Mouse (Mus musculus): ENCODE data around the gene Olfr145.

Olfr145 gene

DNA sequence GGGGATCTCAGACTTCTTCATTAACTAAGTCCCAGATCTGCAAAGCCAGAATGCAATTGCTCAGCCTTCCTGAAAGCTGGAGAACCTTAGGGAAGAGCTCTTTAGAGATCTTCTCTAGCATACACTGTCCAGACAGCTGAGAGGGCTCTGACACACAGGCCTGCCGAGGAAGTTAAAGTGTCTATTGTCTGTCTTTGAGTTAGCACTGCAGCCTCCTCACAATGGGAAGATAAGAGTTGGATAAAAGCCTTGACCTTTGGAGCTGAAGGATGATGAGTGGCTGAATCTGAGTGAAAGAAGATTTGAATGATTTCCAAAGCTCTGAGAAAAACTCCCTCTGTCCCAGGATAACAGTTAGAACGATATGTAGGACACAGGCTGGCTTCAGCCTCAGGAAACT, at the start of gene Olfr145:
Gene Olfr145 (plus strand): TSS at position 64 of the 400 bp plus-strand sequence.
- DNase-seq (ENCODE audit: inconsistent ontology term) = peak; percentile 0

DNA sequence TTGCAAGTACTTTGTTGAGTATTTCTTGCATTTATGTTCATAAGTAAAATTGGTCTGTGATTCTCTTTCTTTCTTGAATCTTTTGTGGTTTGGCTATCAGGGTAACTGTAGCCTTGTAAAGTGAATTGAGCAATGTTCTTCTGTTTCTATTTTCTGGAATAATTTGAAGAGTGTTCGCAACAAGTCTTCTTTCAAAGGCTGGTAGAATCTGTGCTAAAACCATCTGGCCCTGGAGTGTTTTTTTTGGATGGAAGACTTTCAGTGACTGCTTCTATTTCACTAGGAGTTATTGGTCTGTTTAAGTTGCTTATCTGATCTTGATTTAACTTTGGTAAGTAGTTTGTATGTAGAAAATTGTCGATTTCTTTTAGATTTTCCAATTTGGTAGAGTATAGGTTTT, 47.3 kb upstream of the Olfr145 start:
- DNase-seq (ENCODE audit: inconsistent ontology term) = no peak

DNA sequence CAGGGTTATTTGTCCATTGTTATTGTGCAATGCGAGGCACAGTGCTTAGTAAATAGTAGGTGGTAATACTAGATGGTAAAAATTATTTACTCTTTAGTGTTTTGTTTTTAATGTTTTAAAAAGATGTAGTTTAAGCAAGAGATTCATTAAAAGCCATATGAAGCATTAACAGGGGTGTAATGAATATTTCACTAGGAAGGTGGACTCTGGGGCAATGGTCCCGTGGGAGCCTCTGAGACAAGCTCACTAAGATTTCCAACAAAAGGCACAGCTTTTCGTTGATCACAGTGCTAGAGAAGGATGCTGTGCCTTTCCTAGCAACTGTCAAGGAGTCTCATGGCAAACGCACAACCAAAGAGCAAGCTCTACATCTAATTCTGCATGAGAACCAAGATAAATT, 42.6 kb upstream of the Olfr145 start, which contains the start of gene Olfr877:
Gene Olfr877 (plus strand): TSS at position 301 of the 400 bp plus-strand sequence.
- no peak for DNase-seq (ENCODE audit: inconsistent ontology term)

DNA sequence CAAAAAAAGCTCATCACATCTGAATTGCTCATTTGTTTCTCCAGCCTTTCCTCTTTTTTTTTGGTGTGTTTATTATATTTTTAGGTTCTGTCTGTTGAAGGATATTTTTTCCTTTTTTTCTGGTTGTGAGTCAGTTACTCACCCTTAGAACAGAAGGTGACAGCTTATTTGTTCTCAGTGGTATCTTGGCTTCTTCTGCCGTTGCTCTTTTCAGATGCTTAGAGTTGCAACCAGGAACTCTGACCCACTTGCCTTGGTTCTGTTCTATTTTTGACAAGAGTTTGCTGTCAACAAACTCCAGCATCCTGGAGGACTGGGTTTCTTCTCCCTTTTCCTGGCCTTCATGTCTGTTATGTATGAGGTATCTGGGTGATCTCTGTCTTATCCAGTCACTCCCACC, 33.2 kb upstream of the Olfr145 start:
- peak; percentile 14 for DNase-seq (ENCODE audit: inconsistent ontology term)

DNA sequence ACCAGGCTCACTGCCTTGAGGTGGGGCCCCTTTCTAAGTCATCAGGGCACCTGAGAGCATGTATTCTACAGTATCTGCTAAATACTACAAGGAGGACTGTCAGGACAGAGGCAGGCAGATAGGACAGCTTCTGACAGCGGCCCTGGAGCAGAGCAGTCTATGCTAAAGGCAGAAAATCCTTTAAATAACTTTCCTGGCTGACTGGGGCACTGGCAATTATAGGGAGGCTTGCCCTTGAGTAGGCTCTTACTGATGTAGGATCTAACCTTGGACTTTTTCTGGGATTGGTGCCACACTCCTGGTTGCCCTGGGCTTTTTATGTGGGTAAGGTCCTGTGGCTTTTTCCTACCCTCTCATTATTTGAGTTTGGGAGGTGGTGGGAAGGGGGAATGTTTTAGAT, 26.3 kb upstream of the Olfr145 start:
- DNase-seq (ENCODE audit: inconsistent ontology term) = no peak

DNA sequence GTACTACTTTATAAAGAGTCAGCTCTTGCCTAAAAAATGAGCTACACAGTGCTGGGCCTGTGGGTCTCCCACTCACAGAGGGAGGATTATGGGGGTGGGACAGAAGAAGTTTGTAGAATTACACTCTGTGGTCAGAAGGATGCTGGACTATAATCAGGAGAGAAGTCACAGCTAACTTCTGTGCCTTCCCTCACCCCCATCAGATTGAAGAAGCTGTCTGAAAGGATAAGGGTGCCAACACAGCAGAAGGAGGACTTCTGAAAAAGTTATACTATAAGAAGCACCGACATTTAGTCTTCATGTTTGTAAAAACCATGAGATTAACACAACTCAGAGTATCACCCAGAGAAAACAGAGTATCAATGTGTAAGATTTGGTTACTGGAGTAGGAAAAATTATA, 25.4 kb upstream of the Olfr145 start:
- no peak for DNase-seq (ENCODE audit: inconsistent ontology term)

DNA sequence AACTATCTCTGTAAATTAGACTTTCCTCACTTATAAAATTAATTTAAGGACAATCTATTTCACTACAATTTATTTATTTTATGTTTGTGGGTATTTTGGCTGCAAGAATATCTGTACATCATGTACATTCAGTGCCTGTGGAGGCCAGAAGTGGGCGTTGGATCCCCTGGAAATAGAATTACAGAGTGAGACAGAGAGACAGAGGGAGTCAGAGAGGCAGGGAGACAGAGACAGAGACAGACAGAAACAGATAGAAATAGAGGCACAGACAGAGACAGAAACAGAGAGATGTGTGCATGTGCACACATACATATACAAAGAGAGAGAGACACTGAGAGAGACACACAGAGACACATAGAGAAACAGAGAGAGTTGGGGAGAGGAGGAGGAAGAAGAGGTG, 25.0 kb upstream of the Olfr145 start:
- DNase-seq (ENCODE audit: inconsistent ontology term) = no peak

DNA sequence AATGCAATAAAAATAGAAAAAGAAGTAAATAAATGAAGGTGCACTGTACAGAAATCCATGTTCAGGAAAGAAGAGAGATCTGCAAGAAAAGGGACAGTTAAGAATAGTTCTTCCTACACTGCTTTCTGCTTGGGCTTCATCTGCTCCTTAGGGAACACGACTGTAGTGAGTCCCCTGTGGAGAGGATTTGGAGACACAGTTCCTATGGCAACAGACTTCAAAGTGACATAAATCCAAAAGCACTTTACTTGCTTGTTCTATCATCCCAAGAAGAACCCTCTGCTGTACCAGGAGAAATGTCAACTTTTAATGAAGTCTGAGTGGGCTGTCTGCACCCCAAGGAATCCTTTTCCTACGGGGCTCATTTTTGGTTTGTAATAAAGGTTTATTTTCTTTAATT, 5.6 kb upstream of the Olfr145 start:
- DNase-seq (ENCODE audit: inconsistent ontology term) = no peak

DNA sequence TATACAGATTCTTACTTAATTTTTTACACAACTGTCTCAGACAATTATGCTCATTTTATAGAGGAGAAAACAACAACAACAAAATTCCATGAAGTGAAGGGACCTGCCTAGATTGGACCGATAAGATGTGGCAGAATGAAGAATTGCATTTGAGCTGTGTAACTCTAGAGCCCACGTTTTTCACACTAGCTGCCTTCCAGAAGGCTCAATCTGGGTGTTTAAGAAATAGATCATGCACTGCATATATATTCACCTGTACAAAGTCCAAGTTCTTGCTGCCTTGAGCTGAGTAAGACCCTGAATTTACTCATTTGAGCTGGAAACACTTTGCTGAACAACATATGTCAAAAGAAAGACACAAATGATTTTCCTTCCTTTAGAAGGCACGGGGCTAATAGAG, 9.0 kb downstream of the Olfr145 start:
- no peak for DNase-seq (ENCODE audit: inconsistent ontology term)

DNA sequence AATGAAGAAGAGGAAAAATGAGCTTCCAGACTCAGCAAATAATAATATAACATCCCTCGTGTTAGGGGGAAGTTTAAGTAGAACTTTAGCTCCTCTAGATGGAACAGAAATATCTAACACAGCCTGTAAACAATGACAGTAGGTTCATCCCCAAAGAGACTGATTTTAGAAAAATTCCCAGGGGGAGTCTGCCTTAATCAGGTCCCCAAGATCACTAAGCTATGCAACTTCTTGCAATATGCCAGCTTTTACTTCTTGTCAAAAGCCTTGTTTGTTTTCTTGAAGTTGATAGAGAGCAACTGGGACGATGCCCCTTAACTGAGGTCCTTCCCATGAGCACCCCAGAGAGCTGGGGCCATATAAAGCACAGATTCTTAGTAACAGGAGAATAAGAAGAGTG, 21.0 kb downstream of the Olfr145 start, which contains the start of gene Olfr878:
Gene Olfr878 (plus strand): TSS at position 301 of the 400 bp plus-strand sequence.
- no peak for DNase-seq (ENCODE audit: inconsistent ontology term)

DNA sequence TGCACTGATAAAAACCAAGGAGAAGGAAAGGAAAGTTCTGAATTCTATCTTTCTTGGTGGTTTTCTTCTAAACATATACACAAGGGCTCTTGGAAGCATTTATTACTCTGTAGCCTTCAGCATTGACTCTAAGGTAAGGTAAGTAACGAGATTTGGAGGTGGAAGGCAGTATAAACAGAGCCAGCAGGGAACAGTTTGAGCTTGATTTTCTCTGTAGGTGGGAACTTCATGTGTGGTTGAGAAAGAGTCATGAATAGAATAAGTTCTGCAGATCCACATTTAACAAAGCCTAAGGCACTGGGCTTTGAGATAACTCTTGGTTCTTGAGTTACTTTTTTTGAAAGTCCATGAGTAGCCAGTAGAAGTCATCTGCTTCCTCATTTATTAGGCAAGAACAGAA, 21.5 kb downstream of the Olfr145 start:
- DNase-seq (ENCODE audit: inconsistent ontology term) = no peak

DNA sequence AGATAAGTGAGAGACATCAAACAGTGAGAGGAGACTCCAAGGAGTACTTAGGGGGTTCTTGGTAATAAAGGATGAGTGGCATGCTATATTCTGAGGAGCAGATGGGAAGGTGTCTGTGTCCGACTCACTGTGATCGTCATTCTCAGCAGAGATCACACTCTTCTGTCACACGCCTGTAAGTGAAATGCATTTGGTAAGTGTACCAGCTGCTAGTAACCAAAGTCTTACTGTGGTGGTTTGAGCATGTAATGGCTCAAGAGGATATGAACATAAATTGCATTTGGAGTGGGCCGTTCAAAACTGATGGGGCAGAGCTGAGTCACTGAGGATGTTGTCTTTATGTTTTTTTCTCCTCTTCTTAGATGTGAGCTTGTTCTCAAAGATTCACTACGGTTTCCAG, 27.7 kb downstream of the Olfr145 start:
- DNase-seq (ENCODE audit: inconsistent ontology term) = no peak

DNA sequence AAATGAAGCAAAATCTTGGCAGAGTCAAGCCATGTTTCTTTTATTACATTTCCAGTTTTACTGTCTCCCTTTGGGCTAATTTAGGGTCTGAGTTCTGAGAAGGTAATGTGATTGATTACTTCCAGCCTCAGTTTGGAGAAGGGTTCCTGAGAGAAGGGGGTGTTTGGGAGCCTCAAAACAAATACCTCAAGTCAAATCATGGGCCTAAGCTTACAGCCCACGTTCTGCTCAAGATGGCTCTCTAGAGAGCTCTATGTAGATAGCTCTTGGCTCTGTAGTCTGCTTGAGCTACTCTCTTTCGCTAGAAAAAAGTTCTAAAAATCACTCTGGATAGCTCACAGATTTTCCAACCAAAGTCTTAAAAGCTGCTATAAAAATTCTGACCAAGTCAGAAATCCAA, 28.9 kb downstream of the Olfr145 start:
- no peak for DNase-seq (ENCODE audit: inconsistent ontology term)

DNA sequence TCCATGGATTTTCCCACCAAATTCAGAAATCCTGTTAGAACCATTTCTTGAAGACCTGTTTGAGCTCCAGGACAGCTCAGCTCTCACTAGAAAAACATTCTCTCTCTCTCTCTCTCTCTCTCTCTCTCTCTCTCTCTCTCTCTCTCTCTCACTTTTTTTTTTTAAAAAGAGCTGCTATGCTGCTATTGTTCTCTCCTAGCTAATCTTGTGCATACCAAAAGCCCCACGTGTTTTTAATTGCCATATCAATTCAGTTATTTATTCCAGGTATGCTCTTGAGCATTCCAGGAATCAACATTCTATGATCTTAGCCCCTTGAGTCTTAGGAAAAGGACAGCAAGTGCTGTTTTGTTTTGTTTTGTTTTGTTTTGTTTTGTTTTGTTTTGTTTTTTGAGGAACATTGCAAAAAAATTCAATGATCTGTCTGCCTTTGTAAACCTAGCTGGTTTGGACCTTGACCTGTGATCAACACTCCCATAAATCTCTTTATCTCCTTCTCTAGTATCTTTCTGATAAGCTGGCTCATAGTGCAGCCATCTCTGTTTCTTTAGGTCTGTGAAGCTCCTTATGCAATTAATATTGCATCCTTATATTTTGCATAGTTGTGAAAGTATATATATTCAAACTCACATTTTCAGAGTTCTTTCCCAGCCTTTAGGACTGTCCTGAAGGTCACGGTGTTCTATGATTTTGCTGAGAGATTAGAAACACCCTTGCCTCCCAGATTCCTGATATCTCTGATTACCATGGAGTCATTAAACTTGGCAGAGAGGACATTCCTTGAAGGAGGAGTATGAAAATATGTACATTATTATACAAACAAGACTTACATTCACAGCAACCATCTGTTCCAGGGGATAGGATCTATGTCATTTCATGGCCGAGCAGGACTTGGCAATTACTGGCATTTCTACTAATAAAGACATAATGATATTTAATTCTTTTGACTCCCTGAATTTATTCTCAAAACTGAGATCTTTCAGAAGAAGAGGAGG, 29.8 kb downstream of the Olfr145 start:
- no peak for DNase-seq (ENCODE audit: inconsistent ontology term)

DNA sequence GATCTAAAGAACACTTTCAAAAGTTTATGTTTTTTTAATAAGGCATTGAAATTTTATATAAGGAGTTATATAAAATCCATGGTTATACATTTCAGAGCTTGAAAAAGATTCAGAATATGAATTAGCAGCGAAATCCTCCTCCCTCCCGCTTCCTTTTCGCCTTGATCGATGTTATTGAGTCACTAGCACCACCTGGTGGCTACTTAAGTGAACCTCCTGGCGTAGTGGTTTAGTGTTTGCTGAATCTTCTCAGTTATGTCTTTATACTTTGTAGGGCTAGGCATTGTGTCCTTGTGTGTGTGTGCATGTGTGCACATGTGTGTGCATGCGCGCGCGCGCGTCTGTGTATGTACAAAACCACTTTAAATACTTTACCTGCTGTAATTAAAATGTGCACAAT, 36.0 kb downstream of the Olfr145 start:
- peak; percentile 51 for DNase-seq (ENCODE audit: inconsistent ontology term)

DNA sequence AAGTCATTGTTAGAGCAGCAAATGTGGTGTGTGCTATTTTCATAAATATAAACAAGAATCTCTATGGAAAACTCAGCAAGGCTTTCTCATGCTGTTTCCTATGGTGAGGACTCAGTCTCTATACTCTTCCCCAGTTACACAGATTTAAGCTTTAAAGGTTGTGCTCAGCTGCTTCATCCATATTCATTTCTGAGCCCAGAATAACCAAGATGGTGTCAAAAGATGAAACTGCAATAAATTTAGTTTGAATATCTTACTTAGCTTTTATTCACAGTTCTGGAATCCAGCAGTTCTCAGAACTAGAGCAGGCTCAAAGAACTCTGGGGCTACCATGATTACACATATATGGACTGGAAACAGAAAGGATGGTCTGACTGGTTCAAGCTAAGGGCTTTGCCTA, 37.6 kb downstream of the Olfr145 start:
- no peak for DNase-seq (ENCODE audit: inconsistent ontology term)

DNA sequence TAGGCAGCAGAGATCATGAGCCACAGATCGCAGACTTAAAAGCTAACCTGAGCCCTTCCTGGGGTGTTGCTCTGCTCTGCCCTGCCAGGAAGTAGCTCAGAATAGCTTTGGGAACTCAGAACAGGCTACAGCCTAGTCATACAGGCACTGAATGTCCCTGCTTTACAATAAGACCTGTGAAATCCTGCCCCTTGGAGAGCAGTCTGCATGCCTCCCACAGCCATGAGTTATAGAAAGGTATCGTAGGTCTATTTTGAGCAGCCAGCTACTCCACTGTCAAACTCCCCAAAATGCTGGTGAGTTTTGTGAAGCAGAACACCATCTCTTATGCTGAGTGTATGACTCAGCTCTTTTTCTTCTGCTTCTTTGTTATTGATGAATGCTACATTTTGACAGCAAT, 44.6 kb downstream of the Olfr145 start:
- no peak for DNase-seq (ENCODE audit: inconsistent ontology term)
